Mouse (Mus musculus): ENCODE measurements around the gene Lrrc15.

DNA sequence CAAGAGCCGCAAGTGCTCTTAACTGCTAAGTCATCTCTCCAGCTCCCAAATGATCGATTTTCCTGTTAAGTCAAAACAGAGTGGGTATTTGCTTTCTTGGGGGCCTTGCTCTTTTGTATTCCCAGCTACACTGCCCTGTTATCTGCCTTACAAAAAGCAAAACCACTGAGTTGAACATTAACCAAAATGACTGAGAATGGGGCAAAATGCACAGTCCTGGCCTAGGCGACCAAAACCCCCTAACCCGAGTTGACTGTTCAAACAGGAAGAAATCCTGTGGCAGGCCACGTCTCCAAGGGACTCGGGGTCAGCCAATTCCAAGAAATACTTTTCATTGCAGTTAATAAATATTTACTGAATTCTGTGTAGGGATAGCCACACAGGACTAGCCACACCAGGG, 44.3 kb downstream of the Lrrc15 start:
- no peak for TF ChIP-seq FLI1 (IDR thresholded peaks at IDR 0.05; ENCODE audit: low read length)
- TF ChIP-seq GATA1 (IDR thresholded peaks at IDR 0.05; ENCODE audit: borderline replicate concordance, low read length): no peak

Data from megakaryocyte, embryonic 14.5 days (primary cell).